Mouse (Mus musculus) neural tube, embryonic 14.5 days (tissue): Measurements from ENCODE around the gene Herc3. TPM values are rescaled to one million over a fixed set of nuclear protein-coding genes. Genes with fewer than 3 reads are reported as not detected.
A peak's percentile ranks its signal among the peaks of the same experiment; 100 is the strongest.

Experiments used
- ATAC-seq: fragments of 200-750 bp; cut with Nextera tagmentation; 2 replicates; pipeline ENCODE4 v1.8.0; 2017; ENCODE audit warnings: low read depth, mild to moderate bottlenecking, moderate TSS enrichment, moderate library complexity
- H3K27ac ChIP-seq: fragments of 300-500 bp; sonication (generic); 2 replicates; pipeline ENCODE4 v1.5.1; 2014; ENCODE audit warnings: low read depth, mild to moderate bottlenecking, control low read depth, low read length, moderate library complexity, mixed read lengths
- H3K27me3 ChIP-seq: fragments of 300-500 bp; sonication (generic); 2 replicates; pipeline ENCODE4 v1.6.1; 2014; ENCODE audit warnings: low read length; ENCODE audit not compliant: control insufficient read depth, insufficient read depth
- H3K36me3 ChIP-seq: fragments of 300-500 bp; sonication (generic); 2 replicates; pipeline ENCODE4 v1.6.1; 2014; ENCODE audit warnings: low read length, mixed read lengths; ENCODE audit not compliant: control insufficient read depth, insufficient read depth
- H3K4me1 ChIP-seq: fragments of 300-500 bp; sonication (generic); 2 replicates; pipeline ENCODE4 v1.6.1; 2014; ENCODE audit warnings: low read length; ENCODE audit not compliant: control insufficient read depth, insufficient read depth
- H3K4me2 ChIP-seq: fragments of 300-500 bp; sonication (generic); 2 replicates; pipeline ENCODE4 v1.6.1; 2014; ENCODE audit warnings: mild to moderate bottlenecking, low read depth, low read length, control low read depth
- H3K4me3 ChIP-seq: fragments of 300-500 bp; sonication (generic); 2 replicates; pipeline ENCODE4 v1.5.1; 2014; ENCODE audit warnings: low read depth, low read length, control low read depth, mixed read lengths
- H3K9ac ChIP-seq: fragments of 300-500 bp; sonication (generic); replicated peaks from 2 replicates; pipeline ENCODE4 v1.6.1; 2014; ENCODE audit warnings: low read depth, mild to moderate bottlenecking, control low read depth, low read length, mixed read lengths
- H3K9me3 ChIP-seq: fragments of 300-500 bp; sonication (generic); 2 replicates; pipeline ENCODE4 v1.6.1; 2016; ENCODE audit warnings: low read length; ENCODE audit not compliant: control insufficient read depth
- WGBS: fragments of 180-500 bp; shearing (Covaris S2); extraction: QIAGEN DNeasy Blood & Tissue Kit; methylation state at CpG from one replicate; pipeline ENCODE4 v1.1.7; 2014; 5-methylcytosine and 5-hydroxymethylcytosine counted together
- polyA plus RNA-seq: library from polyadenylated mRNA; unstranded; fragments of >200 nt; fragmentation: Nextera tagmentation; extraction: Ambion mirVana; gene quantifications from 2 replicates; pipeline ENCODE4 v1.2.1, GENCODE M21; 2014

Herc3 gene
- polyA plus RNA-seq, 1 experiment from 2014 or later: 41.7 TPM

DNA sequence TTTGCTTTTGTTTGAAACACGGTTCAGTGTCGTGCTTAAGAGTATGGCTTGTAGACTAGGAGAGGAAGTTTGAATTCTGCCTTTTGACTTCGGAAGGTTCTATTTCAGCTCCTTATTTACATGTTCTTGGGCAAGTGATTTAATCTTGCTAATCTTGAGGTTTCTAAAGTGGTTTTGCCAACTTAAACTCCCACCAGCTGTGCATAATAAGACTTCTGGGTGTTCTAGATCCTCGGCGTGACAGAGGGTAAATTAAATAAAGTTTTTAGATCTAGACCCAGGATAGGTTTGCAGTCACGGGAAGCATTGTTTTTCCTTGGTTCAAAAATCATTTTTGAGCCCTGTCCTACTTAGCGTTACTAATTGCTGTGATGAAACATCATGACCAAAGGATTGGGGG is 3.2 kb downstream of the Herc3 start:
- Histone ChIP-seq H3K4me2 (no peak overlapping the region), H3K27me3 (no peaks in the 10 kb centered on the region), H3K36me3 (no peaks in the 10 kb centered on the region), H3K9ac (no peak overlapping the region), H3K9me3 (no peaks in the 10 kb centered on the region), H3K27ac (no peak overlapping the region), H3K4me3 (no peak overlapping the region), H3K4me1 (peaks cover 6% of the 10 kb centered on the region; the same call in 1 of the 2 replicates)
- no peak for ATAC-seq
- WGBS: 92% methylated on average over 7 of the region's 7 CpGs

DNA sequence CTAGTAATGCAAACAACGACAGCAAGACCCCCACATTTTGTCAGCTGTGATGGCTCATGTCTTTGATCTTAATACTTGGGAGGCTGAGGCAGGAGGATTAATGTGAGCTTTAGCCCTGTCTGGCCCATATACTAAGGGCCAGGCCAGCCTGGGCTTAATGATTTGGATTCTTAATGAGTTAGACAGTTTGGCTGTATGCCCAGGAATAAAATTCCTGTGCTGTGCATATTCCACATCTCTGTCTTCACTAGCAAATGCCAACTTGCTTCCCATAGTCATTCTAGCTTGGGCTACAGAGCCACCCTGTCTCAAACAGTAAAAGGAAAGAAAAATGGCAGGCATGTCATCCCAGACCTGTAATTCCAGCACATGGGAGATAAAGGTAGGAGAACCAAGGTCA is 4.3 kb downstream of the Herc3 start:
- Histone ChIP-seq H3K4me3 (no peak overlapping the region), H3K9ac (no peak overlapping the region), H3K4me1 (peaks cover 5% of the 10 kb centered on the region; the same call in 1 of the 2 replicates), H3K27me3 (no peaks in the 10 kb centered on the region), H3K9me3 (no peaks in the 10 kb centered on the region), H3K36me3 (no peaks in the 10 kb centered on the region), H3K4me2 (no peak overlapping the region), H3K27ac (no peak overlapping the region)
- no peak for ATAC-seq
- 79% methylated on average over 1 of the region's 1 CpGs for WGBS

DNA sequence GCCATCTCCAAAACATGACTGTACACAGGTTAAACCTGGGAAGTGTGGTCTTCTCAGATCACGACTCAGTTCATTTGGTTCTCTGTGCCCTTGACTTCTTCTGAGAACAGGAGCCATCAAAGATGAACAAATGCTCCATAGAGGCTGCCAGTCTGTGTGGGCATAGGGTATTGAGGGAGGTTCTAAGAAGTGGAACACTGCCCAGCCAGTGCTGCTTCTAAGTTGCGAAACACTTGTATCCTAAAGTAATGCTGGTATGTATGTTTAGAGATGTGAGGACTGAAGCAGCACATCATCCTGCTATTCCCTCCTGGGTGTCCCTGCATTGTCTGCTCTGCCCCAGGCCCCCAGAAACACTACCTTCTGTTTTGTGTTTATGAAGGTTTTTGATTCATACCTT is 5.2 kb downstream of the Herc3 start:
- no peak overlapping the region for H3K4me2 ChIP-seq
- 92% methylated on average over 2 of the region's 2 CpGs for WGBS

DNA sequence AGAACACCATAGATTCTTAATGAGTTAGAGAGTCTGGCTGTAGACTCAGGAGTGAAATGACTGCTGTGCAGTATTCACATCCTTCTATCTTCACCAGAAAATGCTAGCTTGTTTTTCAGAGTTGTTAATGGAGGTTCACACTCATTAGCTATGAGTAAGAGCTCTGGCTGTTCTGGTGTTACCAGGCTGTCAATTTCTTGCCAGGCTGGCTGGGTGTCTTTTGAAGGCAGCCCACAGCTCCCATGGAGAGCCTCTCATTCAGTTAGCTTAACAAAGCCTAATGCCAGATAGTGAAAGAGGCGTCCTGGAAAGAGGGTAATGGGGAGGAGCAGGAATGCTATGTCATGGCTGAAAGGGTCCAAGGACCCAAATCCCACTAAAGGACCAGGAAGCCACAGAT is 6.7 kb downstream of the Herc3 start:
- H3K9ac ChIP-seq: no peak overlapping the region
- H3K4me3 ChIP-seq: no peak overlapping the region
- H3K36me3 ChIP-seq: no peaks in the 10 kb centered on the region
- H3K4me1 ChIP-seq: 0 out of 2 replicates have a peak, but pooled peaks cover 2% of the 10 kb centered on the region
- no peak overlapping the region for H3K4me2 ChIP-seq
- 0 out of 2 replicates have a peak overlapping the region, but pooled peaks have one; percentile 16 for H3K27ac ChIP-seq
- no peaks in the 10 kb centered on the region for H3K27me3 ChIP-seq
- no peaks in the 10 kb centered on the region for H3K9me3 ChIP-seq
- ATAC-seq: peak; percentile 47; the same call in 1 of the 2 replicates
- WGBS: 21% methylated on average over 1 of the region's 1 CpGs

More for the DNA sequence above, 5.2 kb downstream of the Herc3 start:
- ATAC-seq: no peak
- Histone ChIP-seq H3K4me1 (0 out of 2 replicates have a peak, but pooled peaks cover 2% of the 10 kb centered on the region), H3K27me3 (no peaks in the 10 kb centered on the region), H3K9me3 (no peaks in the 10 kb centered on the region), H3K9ac (no peak overlapping the region), H3K4me3 (no peak overlapping the region), H3K36me3 (no peaks in the 10 kb centered on the region), H3K27ac (no peak overlapping the region)

DNA sequence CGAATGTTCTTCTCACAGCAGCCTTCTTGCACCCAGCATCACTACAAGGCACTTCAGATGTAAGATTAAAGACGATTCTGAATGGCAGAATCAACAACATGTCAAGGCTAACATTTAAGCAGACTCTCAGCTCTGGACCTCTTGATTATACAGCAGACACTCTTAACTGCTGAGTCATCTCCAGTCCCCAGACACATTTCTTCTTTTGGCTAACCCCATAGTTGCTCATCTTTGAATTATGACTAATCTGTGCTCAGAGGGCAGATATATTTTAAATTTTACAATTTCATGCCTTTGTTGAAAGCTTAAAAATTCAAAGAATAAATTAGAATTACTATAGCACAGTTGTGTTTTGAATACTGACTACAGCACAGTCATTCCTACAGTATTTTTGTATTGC is 9.9 kb downstream of the Herc3 start:
- Histone ChIP-seq H3K9me3 (no peaks in the 10 kb centered on the region), H3K4me2 (no peak overlapping the region), H3K4me3 (no peak overlapping the region), H3K36me3 (no peaks in the 10 kb centered on the region), H3K4me1 (0 out of 2 replicates have a peak, but pooled peaks cover 2% of the 10 kb centered on the region), H3K27me3 (no peaks in the 10 kb centered on the region), H3K27ac (no peak overlapping the region), H3K9ac (no peak overlapping the region)
- no peak for ATAC-seq
- 76% methylated on average over 2 of the region's 2 CpGs for WGBS

DNA sequence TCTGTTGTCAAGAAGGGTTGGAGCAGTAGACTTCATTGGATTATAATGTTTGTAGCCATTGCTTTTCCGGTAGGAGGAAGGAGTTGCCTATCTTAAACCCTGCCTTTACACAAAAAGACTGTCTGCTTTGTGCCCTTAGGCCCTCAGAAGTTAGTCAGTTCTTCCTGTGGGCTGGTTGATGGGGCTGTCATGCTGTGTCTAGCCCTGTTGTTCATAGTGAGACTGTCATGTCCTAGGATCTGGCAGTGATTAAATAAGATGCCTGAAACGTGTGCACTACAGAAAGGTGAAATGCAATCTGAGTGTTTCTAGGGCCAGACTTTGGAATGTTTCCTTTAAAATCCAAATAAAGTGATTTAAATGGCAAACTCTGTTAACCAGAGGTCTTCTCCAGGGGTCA is 10.9 kb downstream of the Herc3 start:
- no peak for ATAC-seq
- no peak overlapping the region for H3K9ac ChIP-seq
- no peak overlapping the region for H3K4me3 ChIP-seq
- H3K27me3 ChIP-seq: no peaks in the 10 kb centered on the region
- WGBS: 68% methylated on average over 2 of the region's 2 CpGs
- 0 out of 2 replicates have a peak, but pooled peaks cover 2% of the 10 kb centered on the region for H3K4me1 ChIP-seq
- H3K4me2 ChIP-seq: no peak overlapping the region
- H3K9me3 ChIP-seq: no peaks in the 10 kb centered on the region
- no peak overlapping the region for H3K27ac ChIP-seq
- H3K36me3 ChIP-seq: no peaks in the 10 kb centered on the region

DNA sequence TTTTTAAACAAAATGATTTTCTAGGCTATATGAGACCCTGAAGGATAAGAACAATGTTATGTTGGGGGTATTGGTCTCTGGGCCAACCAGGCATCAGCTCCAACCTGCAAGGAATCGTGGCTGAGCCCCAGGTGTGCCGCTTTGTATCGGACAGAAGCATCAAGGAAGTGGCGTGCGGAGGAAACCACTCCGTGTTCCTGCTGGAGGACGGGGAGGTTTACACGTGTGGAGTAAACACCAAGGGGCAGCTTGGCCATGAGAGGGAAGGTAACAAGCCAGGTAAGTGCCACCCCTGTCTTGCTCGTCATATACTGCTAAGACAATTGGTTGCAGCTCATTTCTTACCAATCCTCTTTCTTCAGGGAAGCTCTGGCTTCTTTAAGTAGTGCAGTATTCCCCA is 12.3 kb downstream of the Herc3 start:
- ATAC-seq: no peak; the same call in 1 of the 2 replicates
- Histone ChIP-seq H3K4me1 (no peaks in the 10 kb centered on the region), H3K9me3 (no peaks in the 10 kb centered on the region), H3K36me3 (no peaks in the 10 kb centered on the region), H3K27me3 (no peaks in the 10 kb centered on the region), H3K27ac (no peak overlapping the region), H3K9ac (no peak overlapping the region), H3K4me3 (no peak overlapping the region), H3K4me2 (no peak overlapping the region)
- WGBS: 87% methylated on average over 9 of the region's 9 CpGs

DNA sequence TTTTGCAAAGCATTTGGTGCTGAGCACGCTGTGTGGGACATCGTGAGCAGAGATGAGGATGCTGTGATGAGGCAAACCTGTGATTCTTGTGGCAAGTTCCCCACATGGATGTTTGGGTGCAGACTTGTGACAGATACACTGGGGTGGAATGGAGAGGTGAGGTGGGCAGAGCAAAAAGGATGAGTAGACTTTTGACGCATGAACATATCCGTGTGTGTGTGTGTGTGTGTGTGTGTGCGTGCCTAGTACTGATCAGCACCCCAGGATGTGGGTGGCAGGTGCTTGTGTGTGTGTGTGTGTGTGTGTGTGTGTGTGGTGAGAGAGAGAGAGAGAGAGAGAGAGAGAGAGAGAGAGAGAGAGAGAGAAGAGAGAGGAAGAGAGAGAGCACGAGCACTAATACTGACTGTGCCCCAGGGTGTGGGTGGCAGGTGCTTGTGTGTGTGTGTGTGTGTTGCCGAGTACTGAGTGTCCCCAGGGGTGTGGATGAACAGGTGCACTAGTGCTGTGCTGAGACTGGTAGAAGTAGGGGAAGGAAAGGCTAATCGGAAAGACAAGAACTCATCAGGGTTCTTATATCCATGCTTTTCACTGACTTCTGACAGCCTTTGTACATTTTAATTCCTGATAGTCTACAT is 13.0 kb downstream of the Herc3 start:
- no peak overlapping the region for H3K9ac ChIP-seq
- no peak for ATAC-seq
- no peak overlapping the region for H3K4me2 ChIP-seq
- no peak overlapping the region for H3K27ac ChIP-seq
- WGBS: 73% methylated on average over 8 of the region's 8 CpGs
- no peaks in the 10 kb centered on the region for H3K27me3 ChIP-seq
- no peaks in the 10 kb centered on the region; the same call in 1 of the 2 replicates for H3K4me1 ChIP-seq
- H3K36me3 ChIP-seq: no peaks in the 10 kb centered on the region
- H3K4me3 ChIP-seq: no peak overlapping the region
- no peaks in the 10 kb centered on the region for H3K9me3 ChIP-seq

DNA sequence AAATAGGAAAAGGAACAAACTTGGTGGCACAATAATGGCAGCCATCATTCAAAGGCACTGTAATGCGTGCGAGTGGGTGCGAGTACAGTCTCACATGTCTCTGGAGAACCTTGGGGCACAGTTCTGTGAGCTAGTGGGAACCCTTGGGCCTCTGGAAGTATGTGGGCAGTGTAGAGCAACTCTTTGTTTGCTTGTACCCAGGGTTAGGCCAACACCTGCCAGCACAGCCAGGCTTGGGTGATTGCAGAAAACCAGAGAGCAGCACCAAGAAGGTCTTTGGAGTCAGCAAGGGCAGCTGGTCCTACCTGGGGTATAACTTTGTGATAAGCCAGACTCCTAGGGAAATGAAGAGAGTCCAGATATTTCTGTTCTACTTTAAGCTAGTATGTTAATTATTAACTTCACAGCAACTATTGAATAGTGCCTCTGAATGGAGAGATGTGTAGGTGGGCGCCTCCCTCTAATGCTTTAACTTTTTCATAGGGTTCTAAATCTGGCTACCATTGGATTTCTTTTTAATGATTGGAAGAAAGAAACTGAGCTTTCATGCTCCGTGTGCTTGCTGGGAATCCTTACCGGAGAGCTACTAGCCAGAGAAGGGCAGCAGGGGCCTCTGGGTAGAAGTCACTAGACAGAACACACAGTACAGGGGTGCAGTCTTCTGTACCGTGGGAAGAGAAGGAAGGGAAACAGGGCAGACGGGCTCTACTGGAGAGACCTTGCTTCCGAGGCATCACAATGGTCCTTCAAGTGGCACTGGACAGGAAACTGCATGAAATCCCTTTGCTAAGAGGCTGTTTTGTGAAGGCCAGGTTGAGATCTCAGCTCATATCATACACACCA is 15.8 kb downstream of the Herc3 start:
- Histone ChIP-seq H3K4me2 (no peak overlapping the region), H3K4me3 (no peak overlapping the region), H3K9ac (no peak overlapping the region), H3K27me3 (no peaks in the 10 kb centered on the region), H3K27ac (no peak overlapping the region), H3K4me1 (no peaks in the 10 kb centered on the region; the same call in 1 of the 2 replicates), H3K36me3 (no peaks in the 10 kb centered on the region), H3K9me3 (no peaks in the 10 kb centered on the region)
- no peak for ATAC-seq
- 89% methylated on average over 9 of the region's 9 CpGs for WGBS
